Comparison of ENCODE assay signal across 14 mouse cellular contexts in the genomic region with DNA sequence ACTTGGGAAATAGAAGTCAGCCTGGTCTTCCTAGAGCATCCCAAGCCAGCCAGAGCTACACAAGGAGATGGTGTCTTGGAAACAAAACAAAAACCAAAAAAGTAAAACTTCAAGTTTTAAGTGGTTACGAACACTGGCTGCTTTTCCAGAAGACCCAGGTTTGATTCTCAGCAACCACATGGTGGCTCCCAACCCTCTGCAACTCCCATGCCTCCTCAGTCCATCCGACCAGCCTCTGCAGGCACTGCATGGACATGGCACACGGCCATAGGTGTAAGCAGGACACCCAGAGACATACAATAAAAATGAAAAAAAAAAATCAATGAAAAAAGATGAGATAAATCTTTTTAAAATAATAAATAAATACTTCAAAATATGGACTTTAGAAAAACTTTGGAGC. TPM values are rescaled to one million over a fixed set of nuclear protein-coding genes. Genes with fewer than 3 reads are reported as not detected.
"Had no signal": no experiment of that assay in that cellular context is flagged by ENCODE, and none has a peak within 500 bp of the region (broad histone marks: within the 10 kb centered on the region; RNA-seq: fewer than 3 reads in every experiment).

No protein-coding gene starts in this region.

- H3K4me2 ChIP-seq: intestine, embryonic 15.5 days; limb, embryonic 15.5 days; neural tube, embryonic 13.5 days; stomach, embryonic 15.5 days had no signal

- H3K27me3 ChIP-seq: intestine, embryonic 15.5 days; limb, embryonic 15.5 days; neural tube, embryonic 13.5 days; stomach, embryonic 15.5 days had no signal

- H3K9me3 ChIP-seq: intestine, embryonic 15.5 days; limb, embryonic 15.5 days; midbrain, embryonic 10.5 days; neural tube, embryonic 13.5 days; stomach, embryonic 15.5 days had no signal

- H3K36me3 ChIP-seq: intestine, embryonic 15.5 days; limb, embryonic 15.5 days; midbrain, embryonic 10.5 days; neural tube, embryonic 13.5 days; stomach, embryonic 15.5 days had no signal

- H3K4me1 ChIP-seq: intestine, embryonic 15.5 days; neural tube, embryonic 13.5 days; stomach, embryonic 15.5 days had no signal

- H3K27ac ChIP-seq: intestine, embryonic 15.5 days; left cerebral cortex, adult 2 months; limb, embryonic 15.5 days; midbrain, embryonic 10.5 days; neural tube, embryonic 13.5 days had no signal

- ATAC-seq: intestine, embryonic 15.5 days had no signal

- H3K4me3 ChIP-seq: intestine, embryonic 15.5 days; left cerebral cortex, adult 2 months; limb, embryonic 15.5 days; midbrain, embryonic 10.5 days; neural tube, embryonic 13.5 days; stomach, embryonic 15.5 days had no signal

- H3K9ac ChIP-seq: intestine, embryonic 15.5 days; limb, embryonic 15.5 days; neural tube, embryonic 13.5 days; stomach, embryonic 15.5 days had no signal

- DNase-seq: kidney, adult 18-20 months; kidney, postnatal 10 days; kidney, postnatal 4 days; lung, postnatal 4 days; midbrain, embryonic 14.5 days; right cerebral cortex, postnatal 14 days; thymus, postnatal 36 days had no signal

RNA-seq across cellular contexts. Expression of a gene that starts 48.2 kb away (rescaled TPM):
- total RNA-seq: megakaryocyte, adult 5-6 weeks had no signal
